In genomic region chr6:23650205-23650604, GRCm38 (mm10) we compare ENCODE assay signal across 38 mouse cellular contexts. TPM values are rescaled to one million over a fixed set of nuclear protein-coding genes. Genes with fewer than 3 reads are reported as not detected.
"Had no signal": no experiment of that assay in that cellular context is flagged by ENCODE, and none has a peak within 500 bp of the region (broad histone marks: within the 10 kb centered on the region; RNA-seq: fewer than 3 reads in every experiment).

Rnf133 (minus strand) TSS chr6:23650305.

- DNase-seq: left cerebral cortex, postnatal 4 days; liver; liver, embryonic 13.5 days; liver, postnatal 0 days; lung, adult 18-20 months; lung, adult 2 months; lung, embryonic 14.5 days; lung, postnatal 10 days; lung, postnatal 14 days; lung, postnatal 36 days; lung, postnatal 4 days; midbrain, embryonic 14.5 days had no signal

- H3K4me1 ChIP-seq: limb, embryonic 10.5 days; limb, embryonic 12.5 days; limb, embryonic 13.5 days; limb, embryonic 15.5 days; liver, embryonic 12.5 days; liver, embryonic 13.5 days; liver, embryonic 15.5 days; megakaryocyte, embryonic 14.5 days; midbrain, embryonic 10.5 days; midbrain, embryonic 12.5 days; midbrain, embryonic 13.5 days; midbrain, embryonic 15.5 days had no signal

- H3K4me3 ChIP-seq: left cerebral cortex, adult 2 months; limb, embryonic 10.5 days; limb, embryonic 12.5 days; limb, embryonic 13.5 days; limb, embryonic 15.5 days; liver, embryonic 12.5 days; liver, embryonic 13.5 days; liver, embryonic 15.5 days; lung, embryonic 15.5 days; megakaryocyte, embryonic 14.5 days; midbrain, embryonic 10.5 days; midbrain, embryonic 12.5 days; midbrain, embryonic 13.5 days; midbrain, embryonic 15.5 days; myocyte had no signal

- H3K27me3 ChIP-seq: limb, embryonic 12.5 days; limb, embryonic 13.5 days; limb, embryonic 15.5 days; liver, embryonic 12.5 days; liver, embryonic 13.5 days; liver, embryonic 15.5 days; lung, embryonic 15.5 days; megakaryocyte, embryonic 14.5 days; midbrain, embryonic 12.5 days; midbrain, embryonic 13.5 days; midbrain, embryonic 15.5 days had no signal

- H3K36me3 ChIP-seq: limb, embryonic 10.5 days; limb, embryonic 12.5 days; limb, embryonic 13.5 days; limb, embryonic 15.5 days; liver, embryonic 12.5 days; liver, embryonic 13.5 days; liver, embryonic 15.5 days; lung, embryonic 15.5 days; midbrain, embryonic 10.5 days; midbrain, embryonic 12.5 days; midbrain, embryonic 13.5 days; midbrain, embryonic 15.5 days had no signal

- H3K27ac ChIP-seq: left cerebral cortex, adult 2 months; limb, embryonic 10.5 days; limb, embryonic 12.5 days; limb, embryonic 13.5 days; limb, embryonic 15.5 days; liver, embryonic 12.5 days; liver, embryonic 13.5 days; liver, embryonic 14.5 days; liver, embryonic 15.5 days; lung, embryonic 15.5 days; macrophage; midbrain, embryonic 10.5 days; midbrain, embryonic 12.5 days; midbrain, embryonic 13.5 days; midbrain, embryonic 15.5 days had no signal

RNA-seq across cellular contexts. Expression of gene Rnf133, which starts in this region (rescaled TPM):
- polyA plus RNA-seq: limb, embryonic 10.5 days; limb, embryonic 11.5 days; limb, embryonic 12.5 days; limb, embryonic 13.5 days; limb, embryonic 14.5 days; limb, embryonic 15.5 days; liver, adult 2 months; liver, embryonic 11.5 days; liver, embryonic 12.5 days; liver, embryonic 13.5 days; liver, embryonic 14.5 days; liver, embryonic 15.5 days; liver, embryonic 16.5 days; liver, postnatal 0 days; lung, adult 2 months; lung, embryonic 16.5 days; lung, postnatal 0 days; macrophage; midbrain, embryonic 10.5 days; midbrain, embryonic 11.5 days; midbrain, embryonic 13.5 days; midbrain, embryonic 14.5 days; midbrain, embryonic 15.5 days; midbrain, embryonic 16.5 days; midbrain, postnatal 0 days; myocyte had no signal
